ENCODE assay signal across 9 mouse cellular contexts in genomic region chr7:143464811-143465560, GRCm38 (mm10). TPM values are rescaled to one million over a fixed set of nuclear protein-coding genes. Genes with fewer than 3 reads are reported as not detected.
DNase-seq lines count a peak whose midpoint lies in the region; ATAC-seq lines count a peak whose summit lies in the region.
"Had no signal": no experiment of that assay in that cellular context is flagged by ENCODE, and none has a peak within 500 bp of the region (broad histone marks: within the 10 kb centered on the region; RNA-seq: fewer than 3 reads in every experiment).

No protein-coding gene starts in this region.

- WGBS in heart, embryonic 14.5 days, result 14% methylated on average over 54 of the region's 56 CpGs
- WGBS in stomach, embryonic 14.5 days, result 18% methylated on average over 55 of the region's 56 CpGs

- peak; percentile 34 to 52 for DNase-seq in layer of hippocampus, postnatal 10 days (ENCODE audit: low spot score in 2 of 2)
- no peak for DNase-seq in layer of hippocampus, postnatal 14 days (ENCODE audit: low spot score in 2 of 2)
- peak; percentile 78 for DNase-seq in embryo, embryonic 11 days
- DNase-seq in kidney, postnatal 4 days, result peak; percentile 70 to 78
- DNase-seq in adipocyte (ENCODE audit: low spot score), result no peak

- peak overlapping the region; percentile 60 for H3K9ac ChIP-seq in heart, embryonic 14.5 days (ENCODE audit: low read length)
- H3K9ac ChIP-seq in stomach, embryonic 14.5 days (replicated peaks; ENCODE audit: low read depth, low read length), result peak overlapping the region; percentile 14; the same call in 1 of the 2 replicates

- ATAC-seq in heart, embryonic 14.5 days (ENCODE audit: insufficient number of reproducible peaks, insufficient read depth, low FRiP score, low read depth), result no peak
- 0 out of 2 replicates have a peak, but pooled peaks have one; percentile 10 for ATAC-seq in megakaryocyte progenitor cell, adult 5-6 weeks (replicated peaks; ENCODE audit: poor library complexity)
- ATAC-seq in stomach, embryonic 14.5 days (ENCODE audit: insufficient number of reproducible peaks, insufficient read depth, low FRiP score, low read depth), result peak; percentile 38
- ATAC-seq: Patski had no signal

- H3K4me1 ChIP-seq in heart, embryonic 14.5 days (ENCODE audit: control insufficient read depth in 2 of 2, insufficient read depth in 2 of 2, low read length in 2 of 2), result peaks cover 20 to 27% of the 10 kb centered on the region in 2 experiments
- peaks cover 15% of the 10 kb centered on the region for H3K4me1 ChIP-seq in stomach, embryonic 14.5 days (ENCODE audit: control insufficient read depth, insufficient read depth, low read length)

- H3K9me3 ChIP-seq in heart, embryonic 14.5 days (ENCODE audit: control insufficient read depth, low read length), result peaks cover 4% of the 10 kb centered on the region; the same call in 1 of the 2 replicates
- peaks cover 12% of the 10 kb centered on the region; the same call in 1 of the 2 replicates for H3K9me3 ChIP-seq in stomach, embryonic 14.5 days (ENCODE audit: control insufficient read depth, low read depth, low read length)

- peak overlapping the region; percentile 36 to 37 for H3K4me3 ChIP-seq in heart, embryonic 14.5 days (ENCODE audit: control insufficient read depth in 1 of 2, insufficient read depth in 1 of 2, low read depth in 1 of 2, low read length in 2 of 2)
- H3K4me3 ChIP-seq in stomach, embryonic 14.5 days (ENCODE audit: low read depth, low read length), result peak overlapping the region; percentile 24

- peak overlapping the region; percentile 74 for H3K4me2 ChIP-seq in heart, embryonic 14.5 days (ENCODE audit: low read length)
- H3K4me2 ChIP-seq in stomach, embryonic 14.5 days (replicated peaks; ENCODE audit: low read depth, low read length), result peak overlapping the region; percentile 53

- no peaks in the 10 kb centered on the region for H3K27me3 ChIP-seq in heart, embryonic 14.5 days (ENCODE audit: control insufficient read depth, insufficient read depth, low read length)
- no peaks in the 10 kb centered on the region for H3K27me3 ChIP-seq in stomach, embryonic 14.5 days (ENCODE audit: control insufficient read depth, insufficient read depth, low read length)
- H3K27me3 ChIP-seq: Patski had no signal

- no peaks in the 10 kb centered on the region for H3K36me3 ChIP-seq in heart, embryonic 14.5 days (ENCODE audit: control insufficient read depth, insufficient read depth, low read length)
- no peaks in the 10 kb centered on the region for H3K36me3 ChIP-seq in stomach, embryonic 14.5 days (ENCODE audit: control insufficient read depth, insufficient read depth, low read length)

- peak overlapping the region in 1 of 2 experiments; percentile 10; a peak in 1 of 4 replicates for H3K27ac ChIP-seq in heart, embryonic 14.5 days (replicated peaks in 1 of 2; ENCODE audit: control insufficient read depth in 1 of 2, insufficient read depth in 1 of 2, low read depth in 2 of 2, low read length in 2 of 2)
- peak overlapping the region; percentile 73 for H3K27ac ChIP-seq in stomach, embryonic 14.5 days (ENCODE audit: low read length)

RNA-seq across cellular contexts. Expression of gene Cdkn1c, which starts 4.1 kb away (rescaled TPM):
- total RNA-seq in layer of hippocampus, postnatal 10 days (2021), result 10 to 100 TPM; 13.2 to 18.5 TPM
- total RNA-seq in layer of hippocampus, postnatal 14 days (2021), result 10 to 100 TPM in 1 of 2 experiments, 1 to 10 TPM in 1; 9.7 to 14.5 TPM
- 614 and 794 TPM in 2 replicates for polyA plus RNA-seq in heart, embryonic 14.5 days (2014; fragmentation: Nextera tagmentation; extraction: Ambion mirVana)
- total RNA-seq in megakaryocyte progenitor cell, adult 5-6 weeks (2015), result 0.61 and 0.79 TPM in 2 replicates
- total RNA-seq in megakaryocyte progenitor cell, adult 5-6 weeks (2017), result 0.41 and 0.58 TPM in 2 replicates
- 824 and 970 TPM in 2 replicates for polyA plus RNA-seq in stomach, embryonic 14.5 days (2014; fragmentation: Nextera tagmentation; extraction: Ambion mirVana)

RNA-seq across cellular contexts. Expression of gene Slc22a18, which starts 8.6 kb away (rescaled TPM):
- under 1 TPM; 0.40 to 0.41 TPM for total RNA-seq in layer of hippocampus, postnatal 10 days (2021)
- under 1 TPM; 0.21 to 0.36 TPM for total RNA-seq in layer of hippocampus, postnatal 14 days (2021)
- 0.54 and 1.1 TPM in 2 replicates for polyA plus RNA-seq in heart, embryonic 14.5 days (2014; fragmentation: Nextera tagmentation; extraction: Ambion mirVana)
- total RNA-seq in megakaryocyte progenitor cell, adult 5-6 weeks (2015), result 0.12 and 1.5 TPM in 2 replicates
- total RNA-seq in megakaryocyte progenitor cell, adult 5-6 weeks (2017), result 0.64 TPM in 1 of 2 replicates, not detected in the other
- 9.2 and 9.8 TPM in 2 replicates for polyA plus RNA-seq in stomach, embryonic 14.5 days (2014; fragmentation: Nextera tagmentation; extraction: Ambion mirVana)

RNA-seq across cellular contexts. Expression of gene Phlda2, which starts 38.0 kb away (rescaled TPM):
- total RNA-seq in layer of hippocampus, postnatal 10 days (2021), result not detected
- total RNA-seq in layer of hippocampus, postnatal 14 days (2021), result not detected
- 0.46 and 0.63 TPM in 2 replicates for polyA plus RNA-seq in heart, embryonic 14.5 days (2014; fragmentation: Nextera tagmentation; extraction: Ambion mirVana)
- total RNA-seq in megakaryocyte progenitor cell, adult 5-6 weeks (2015), result 0.81 and 2.2 TPM in 2 replicates
- not detected in 2 replicates for total RNA-seq in megakaryocyte progenitor cell, adult 5-6 weeks (2017)
- 4.6 and 5.9 TPM in 2 replicates for polyA plus RNA-seq in stomach, embryonic 14.5 days (2014; fragmentation: Nextera tagmentation; extraction: Ambion mirVana)
- polyA plus RNA-seq: Patski had no signal

Comparison
In these comparisons a context has a peak if more than half of its experiments do, and no peak if none do; other contexts are left out.
1. DNase-seq: peak in layer of hippocampus, postnatal 10 days (2 of 2), embryo, embryonic 11 days (single experiment) and kidney, postnatal 4 days (2 of 2); none in layer of hippocampus, postnatal 14 days (0 of 2) and adipocyte (single experiment).
2. RNA of gene Cdkn1c, which starts 4.1 kb away (total RNA-seq): 13.2 to 18.5 TPM in layer of hippocampus, postnatal 10 days and 9.7 to 14.5 TPM in layer of hippocampus, postnatal 14 days; 0.41 to 0.79 TPM in megakaryocyte progenitor cell, adult 5-6 weeks; every median in the first group is over 4 times any median in the second.